Mouse (Mus musculus) megakaryocyte, embryonic 14.5 days (primary cell): ENCODE data around the gene Aph1a. TPM values are rescaled to one million over a fixed set of nuclear protein-coding genes. Genes with fewer than 3 reads are reported as not detected.
"Not testable (repeated sequence)": the region's sequence is repeated elsewhere in the genome, so short reads cannot be mapped to it uniquely, and the experiment has no call there.

ENCODE experiments used
- H3K27me3 ChIP-seq: replicated peaks from 2 replicates; pipeline ENCODE3; 2012; ENCODE audit warnings: inconsistent platforms
- H3K36me3 ChIP-seq: replicated peaks from 2 replicates; pipeline ENCODE3; 2012; ENCODE audit warnings: low read length, inconsistent platforms, mixed read lengths
- H3K4me1 ChIP-seq: 2 replicates; pipeline ENCODE4 v1.6.1; 2012; ENCODE audit warnings: inconsistent platforms
- H3K4me3 ChIP-seq: replicated peaks from 2 replicates; pipeline ENCODE3; 2012; ENCODE audit warnings: moderate library complexity, mild to moderate bottlenecking, inconsistent platforms
- H3K9me3 ChIP-seq: 2 replicates; pipeline ENCODE4 v1.6.1; 2012; ENCODE audit warnings: inconsistent platforms
- FLI1 ChIP-seq: IDR thresholded peaks from 2 replicates; pipeline ENCODE4 v1.6.1; 2012; ENCODE audit warnings: low read length, inconsistent platforms, mixed read lengths
- GATA1 ChIP-seq: IDR thresholded peaks from 3 replicates; pipeline ENCODE4 v1.6.1; 2012; ENCODE audit warnings: mixed read lengths, low read length, inconsistent platforms, borderline replicate concordance
- polyA plus RNA-seq: library from polyadenylated mRNA; stranded (reverse); fragments of >175 nt; gene quantifications from 2 replicates; pipeline ENCODE4 v1.2.3, GENCODE M21; 2012; ENCODE audit warnings: low replicate concordance; ENCODE audit not compliant: insufficient read depth

Aph1a gene
- 39.8 and 61.7 TPM in 2 replicates for polyA plus RNA-seq

DNA sequence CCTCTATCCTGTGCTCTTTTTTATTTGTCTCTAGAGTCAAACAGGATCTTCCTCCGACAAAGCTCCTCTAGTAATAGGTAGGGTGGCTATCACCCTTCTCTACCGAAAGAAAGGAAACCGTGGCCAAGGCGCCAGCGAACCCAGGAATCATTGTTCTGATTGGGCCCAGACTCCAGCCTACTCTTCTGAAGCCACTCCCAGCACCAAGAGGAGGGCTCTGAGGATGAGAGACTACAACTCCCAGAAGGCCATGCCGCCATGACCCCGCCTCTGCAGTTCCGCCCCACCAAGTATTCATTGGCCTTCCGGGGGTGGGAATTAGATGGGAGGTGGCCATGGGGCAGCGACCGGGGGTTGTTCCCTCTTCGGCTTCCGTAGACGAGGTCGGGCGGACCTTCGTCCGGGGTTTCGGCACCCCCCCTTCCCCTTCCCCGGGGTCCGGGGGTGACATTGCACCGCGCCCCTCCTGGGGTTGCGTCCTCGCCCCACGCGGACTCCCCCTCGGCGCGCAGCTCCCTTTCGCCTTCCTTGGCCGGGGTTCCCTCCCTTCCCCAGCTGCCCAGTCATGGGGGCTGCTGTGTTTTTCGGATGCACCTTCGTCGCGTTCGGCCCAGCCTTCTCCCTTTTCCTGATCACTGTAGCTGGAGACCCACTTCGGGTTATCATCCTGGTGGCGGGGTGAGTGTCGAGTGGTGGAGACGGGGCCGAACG, at the start of gene Aph1a:
Gene Aph1a, plus strand, starts transcription at position 364 of the 711 bp plus-strand sequence.
- peaks cover 15% of the 10 kb centered on the region for H3K36me3 ChIP-seq
- peak within 1 kb of the TSS; percentile 94 for H3K4me3 ChIP-seq
- not testable (repeated sequence) for H3K27me3 ChIP-seq, H3K9me3 ChIP-seq
- H3K4me1 ChIP-seq: peaks cover 53% of the 10 kb centered on the region

DNA sequence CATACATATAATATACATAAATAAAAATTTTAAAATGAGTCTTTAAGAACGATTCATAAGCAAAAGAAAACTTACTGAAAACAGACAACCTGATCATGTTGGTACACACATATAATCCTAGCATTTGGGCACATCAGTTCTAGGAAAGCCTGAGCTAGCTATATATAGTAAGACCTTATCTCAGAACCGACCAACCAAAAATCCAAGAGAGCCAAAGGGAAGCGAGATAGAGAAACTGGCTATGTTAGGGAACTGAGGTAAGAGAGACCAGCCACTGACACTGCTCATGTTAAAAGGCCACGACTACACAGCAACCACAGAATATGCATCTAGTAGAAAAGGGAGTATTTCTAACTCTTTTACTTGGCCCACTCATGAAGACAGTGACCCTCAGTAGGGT, 43.2 kb upstream of the Aph1a start:
- Histone ChIP-seq H3K36me3 (peaks cover 80% of the 10 kb centered on the region), H3K4me3 (no peak overlapping the region), H3K27me3 (no peaks in the 10 kb centered on the region), H3K9me3 (no peaks in the 10 kb centered on the region), H3K4me1 (peaks cover 48% of the 10 kb centered on the region)
- TF ChIP-seq GATA1 (no peak), FLI1 (no peak)

- no peak for TF ChIP-seq FLI1
- no peak for TF ChIP-seq GATA1
- Histone ChIP-seq H3K27me3 (no peaks in the 10 kb centered on the region), H3K9me3 (no peaks in the 10 kb centered on the region), H3K36me3 (peaks cover 73% of the 10 kb centered on the region), H3K4me1 (peaks cover 53% of the 10 kb centered on the region), H3K4me3 (no peak overlapping the region)
Measured at GRCm38 (mm10) chr3:95851317-95851716, 42.5 kb upstream of the Aph1a start.

- H3K9me3 ChIP-seq: no peaks in the 10 kb centered on the region
- H3K4me1 ChIP-seq: peaks cover 48% of the 10 kb centered on the region
- peaks cover 33% of the 10 kb centered on the region for H3K36me3 ChIP-seq
- no peaks in the 10 kb centered on the region for H3K27me3 ChIP-seq
- TF ChIP-seq FLI1: peak; percentile 63; the same call in 1 of the 2 replicates
- TF ChIP-seq GATA1: no peak
- peak within 1 kb of the TSS; percentile 95 for H3K4me3 ChIP-seq
Measured at GRCm38 (mm10) chr3:95855502-95856089, 38.2 kb upstream of the Aph1a start, which contains the start of gene Prpf3. Prpf3 (minus strand) TSS chr3:95855885.

DNA sequence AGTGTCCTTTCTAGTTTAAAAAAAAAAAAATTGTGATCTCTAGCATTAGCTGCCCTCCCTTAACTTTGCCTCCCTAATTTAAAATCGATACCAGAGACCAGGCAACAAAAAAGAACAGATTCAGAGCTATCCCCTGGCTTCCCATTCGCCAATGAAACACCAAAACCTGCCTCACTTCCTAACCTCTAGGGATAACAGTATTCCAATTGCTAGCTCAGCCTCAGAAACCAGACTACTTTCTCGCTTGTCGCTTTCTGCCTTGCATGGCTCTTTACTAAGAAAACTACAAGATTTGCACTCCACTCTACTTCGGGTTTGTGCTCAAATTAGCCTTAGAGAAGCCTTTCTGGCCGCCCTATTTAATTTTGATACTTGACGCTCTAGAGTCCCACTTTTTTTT, 37.7 kb upstream of the Aph1a start:
- Histone ChIP-seq H3K36me3 (peaks cover 28% of the 10 kb centered on the region), H3K4me1 (peaks cover 45% of the 10 kb centered on the region), H3K4me3 (peak overlapping the region; percentile 95), H3K9me3 (no peaks in the 10 kb centered on the region), H3K27me3 (no peaks in the 10 kb centered on the region)
- TF ChIP-seq FLI1 (no peak), GATA1 (no peak)

DNA sequence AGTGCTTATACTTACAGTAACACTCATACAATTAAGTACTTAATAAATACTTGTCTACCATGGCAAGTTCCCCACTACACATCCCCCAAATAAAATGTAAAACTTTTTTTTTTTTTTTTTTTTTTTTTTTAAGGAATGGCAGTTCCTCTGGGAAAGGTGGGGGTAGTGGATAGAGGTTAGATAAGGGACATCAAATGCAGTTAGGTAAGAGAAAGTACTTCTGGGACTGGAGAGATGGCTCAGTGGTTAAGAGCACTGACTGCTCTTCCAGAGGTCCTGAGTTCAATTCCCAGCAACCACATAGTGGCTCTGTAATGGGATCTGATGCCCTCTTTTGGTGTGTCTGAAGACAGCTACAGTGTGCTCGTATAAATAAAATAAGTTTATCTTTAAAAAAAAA, 36.7 kb upstream of the Aph1a start:
- H3K9me3 ChIP-seq, H3K27me3 ChIP-seq, H3K4me3 ChIP-seq: not testable (repeated sequence)
- peaks cover 39% of the 10 kb centered on the region for H3K4me1 ChIP-seq
- H3K36me3 ChIP-seq: peaks cover 23% of the 10 kb centered on the region

- H3K27me3 ChIP-seq, H3K4me3 ChIP-seq, H3K9me3 ChIP-seq: not testable (repeated sequence)
- Histone ChIP-seq H3K4me1 (peaks cover 29% of the 10 kb centered on the region), H3K36me3 (peaks cover 17% of the 10 kb centered on the region)
Measured at GRCm38 (mm10) chr3:95858278-95858677, 35.5 kb upstream of the Aph1a start.

- peaks cover 27% of the 10 kb centered on the region for H3K36me3 ChIP-seq
- H3K4me1 ChIP-seq: peaks cover 17% of the 10 kb centered on the region
- H3K9me3 ChIP-seq: no peaks in the 10 kb centered on the region
- H3K4me3 ChIP-seq: no peak overlapping the region
- no peaks in the 10 kb centered on the region for H3K27me3 ChIP-seq
- TF ChIP-seq GATA1 (no peak), FLI1 (no peak)
Measured at GRCm38 (mm10) chr3:95860323-95860722, 33.4 kb upstream of the Aph1a start.

- H3K9me3 ChIP-seq: no peaks in the 10 kb centered on the region
- H3K4me3 ChIP-seq: no peak overlapping the region
- no peaks in the 10 kb centered on the region for H3K27me3 ChIP-seq
- H3K36me3 ChIP-seq: peaks cover 36% of the 10 kb centered on the region
- peaks cover 13% of the 10 kb centered on the region for H3K4me1 ChIP-seq
- TF ChIP-seq FLI1 (no peak), GATA1 (no peak)
Measured at GRCm38 (mm10) chr3:95861216-95861615, 32.6 kb upstream of the Aph1a start.

GRCm38 (mm10) chr3:95861796-95862195, 32.0 kb upstream of the Aph1a start:
- Histone ChIP-seq H3K36me3 (peaks cover 40% of the 10 kb centered on the region), H3K27me3 (no peaks in the 10 kb centered on the region), H3K4me1 (peaks cover 9% of the 10 kb centered on the region), H3K4me3 (no peak overlapping the region), H3K9me3 (no peaks in the 10 kb centered on the region)
- TF ChIP-seq FLI1: no peak
- no peak for TF ChIP-seq GATA1

- no peaks in the 10 kb centered on the region for H3K9me3 ChIP-seq
- no peak for TF ChIP-seq GATA1
- no peak for TF ChIP-seq FLI1
- H3K4me1 ChIP-seq: peaks cover 9% of the 10 kb centered on the region
- H3K36me3 ChIP-seq: peaks cover 58% of the 10 kb centered on the region
- H3K4me3 ChIP-seq: no peak overlapping the region
- H3K27me3 ChIP-seq: no peaks in the 10 kb centered on the region
Measured at GRCm38 (mm10) chr3:95863578-95863977, 30.2 kb upstream of the Aph1a start.
